ENCODE assay signal across 8 mouse cellular contexts in genomic region chr11:97415712-97416636, GRCm38 (mm10). TPM values are rescaled to one million over a fixed set of nuclear protein-coding genes. Genes with fewer than 3 reads are reported as not detected.
DNase-seq lines count a peak whose midpoint lies in the region; ATAC-seq lines count a peak whose summit lies in the region.

No protein-coding gene starts in this region.

- peak overlapping the region; percentile 93 for H3K9ac ChIP-seq in heart, embryonic 12.5 days

- peak overlapping the region; percentile 94 for H3K4me3 ChIP-seq in heart, embryonic 12.5 days
- peak overlapping the region; percentile 60 for H3K4me3 ChIP-seq in midbrain, embryonic 10.5 days

- ATAC-seq in heart, embryonic 12.5 days (ENCODE audit: insufficient number of reproducible peaks, low FRiP score) = peak; percentile 44

- 2% methylated on average over 49 of the region's 49 CpGs for WGBS in heart, embryonic 12.5 days
- whole genome bisulfite sequencing in midbrain, embryonic 10.5 days = 2% methylated on average over 48 of the region's 49 CpGs

- H3K36me3 ChIP-seq in heart, embryonic 12.5 days = peaks cover 4% of the 10 kb centered on the region; the same call in 1 of the 2 replicates
- no peaks in the 10 kb centered on the region for H3K36me3 ChIP-seq in midbrain, embryonic 10.5 days

- peak; percentile 49 to 57 for DNase-seq in spleen, postnatal 10 days (ENCODE audit: low spot score in 2 of 2)
- no peak for DNase-seq in spleen, adult 12 weeks (ENCODE audit: low spot score)
- DNase-seq in embryo, embryonic 11 days = peak; percentile 63
- DNase-seq in kidney, postnatal 25 days = peak; percentile 57 to 71
- DNase-seq in midbrain, embryonic 10.5 days (ENCODE audit: low spot score) = peak; percentile 55
- DNase-seq in thymus, postnatal 36 days = peak; percentile 65 to 76
- no peak for DNase-seq in layer of hippocampus, postnatal 25 days (ENCODE audit: extremely low spot score in 1 of 2, low spot score in 1 of 2)

- H3K4me2 ChIP-seq in heart, embryonic 12.5 days = peak overlapping the region; percentile 89

- H3K9me3 ChIP-seq in heart, embryonic 12.5 days (replicated peaks) = no peaks in the 10 kb centered on the region
- no peaks in the 10 kb centered on the region for H3K9me3 ChIP-seq in midbrain, embryonic 10.5 days (replicated peaks)

- peaks cover 54% of the 10 kb centered on the region for H3K4me1 ChIP-seq in heart, embryonic 12.5 days (replicated peaks)
- H3K4me1 ChIP-seq in midbrain, embryonic 10.5 days = peaks cover 39% of the 10 kb centered on the region

- H3K27me3 ChIP-seq in heart, embryonic 12.5 days (replicated peaks) = no peaks in the 10 kb centered on the region
- peaks cover 56% of the 10 kb centered on the region for H3K27me3 ChIP-seq in midbrain, embryonic 10.5 days (ENCODE audit: low read depth, poor library complexity, severe bottlenecking)

- H3K27ac ChIP-seq in heart, embryonic 12.5 days (ENCODE audit: poor library complexity, severe bottlenecking) = peak overlapping the region; percentile 90
- H3K27ac ChIP-seq in midbrain, embryonic 10.5 days (replicated peaks) = peak overlapping the region; percentile 72

RNA-seq across cellular contexts. Expression of gene Arhgap23, which starts 0.6 kb away (rescaled TPM):
- polyA plus RNA-seq in heart, embryonic 12.5 days (2016; fragmentation: Nextera tagmentation; extraction: Ambion mirVana) = 12.4 and 12.5 TPM in 2 replicates
- 1.9 and 2.3 TPM in 2 replicates for polyA plus RNA-seq in midbrain, embryonic 10.5 days (2016; fragmentation: Nextera tagmentation; extraction: Ambion mirVana)
- total RNA-seq in layer of hippocampus, postnatal 25 days (2021) = 10 to 100 TPM; 71.4 to 73.5 TPM

RNA-seq across cellular contexts. Expression of gene Socs7, which starts 53.6 kb away (rescaled TPM):
- polyA plus RNA-seq in heart, embryonic 12.5 days (2016; fragmentation: Nextera tagmentation; extraction: Ambion mirVana) = 5.4 and 6.0 TPM in 2 replicates
- polyA plus RNA-seq in midbrain, embryonic 10.5 days (2016; fragmentation: Nextera tagmentation; extraction: Ambion mirVana) = 3.6 and 4.6 TPM in 2 replicates
- 10 to 100 TPM; 79.6 to 80.0 TPM for total RNA-seq in layer of hippocampus, postnatal 25 days (2021)

Comparison
In these comparisons a context has a peak if more than half of its experiments do, and no peak if none do; other contexts are left out.
1. DNase-seq: peak in spleen, postnatal 10 days (2 of 2), embryo, embryonic 11 days (single experiment), kidney, postnatal 25 days (2 of 2), midbrain, embryonic 10.5 days (single experiment) and thymus, postnatal 36 days (2 of 2); none in spleen, adult 12 weeks (single experiment) and layer of hippocampus, postnatal 25 days (0 of 2).